Mouse (Mus musculus) heart, embryonic 14.5 days (tissue): Measurements from ENCODE around the gene Olfr218. TPM values are rescaled to one million over a fixed set of nuclear protein-coding genes. Genes with fewer than 3 reads are reported as not detected.
"Not testable (repeated sequence)": the region's sequence is repeated elsewhere in the genome, so short reads cannot be mapped to it uniquely, and the experiment has no call there.

ENCODE experiments used
- ATAC-seq: fragments of 200-750 bp; cut with Nextera tagmentation; 2 replicates; pipeline ENCODE4 v1.8.0; 2017; ENCODE audit warnings: low read depth, moderate TSS enrichment; ENCODE audit not compliant: insufficient number of reproducible peaks, insufficient read depth, low FRiP score
- H3K27ac ChIP-seq, 2 experiments: fragments of 200-500 bp in 1 of 2; fragments of 300-500 bp in 1 of 2; sonication (generic) in 1 of 2; replicated peaks in 1 of 2; 2 replicates each; pipeline ENCODE4 v1.5.1; 2012 to 2014; ENCODE audit warnings: low read depth in 2 of 2, low read length in 2 of 2, control low read depth in 1 of 2, mild to moderate bottlenecking in 1 of 2, mixed read lengths in 1 of 2; ENCODE audit not compliant: control insufficient read depth in 1 of 2, insufficient read depth in 1 of 2
- H3K27me3 ChIP-seq: fragments of 300-500 bp; sonication (generic); 2 replicates; pipeline ENCODE4 v1.6.1; 2014; ENCODE audit warnings: mild to moderate bottlenecking, low read length, control low read depth; ENCODE audit not compliant: control insufficient read depth, insufficient read depth
- H3K36me3 ChIP-seq: fragments of 300-500 bp; sonication (generic); 2 replicates; pipeline ENCODE4 v1.6.1; 2014; ENCODE audit warnings: mild to moderate bottlenecking, control low read depth, low read length, mixed read lengths; ENCODE audit not compliant: control insufficient read depth, insufficient read depth
- H3K4me1 ChIP-seq, 2 experiments: fragments of 200-500 bp in 1 of 2; fragments of 300-500 bp in 1 of 2; sonication (generic) in 1 of 2; 2 replicates each; pipeline ENCODE4 v1.6.1; 2012 to 2014; ENCODE audit warnings: low read length in 2 of 2, control low read depth in 1 of 2, mixed read lengths in 1 of 2; ENCODE audit not compliant: control insufficient read depth in 2 of 2, insufficient read depth in 2 of 2
- H3K4me2 ChIP-seq: fragments of 300-500 bp; sonication (generic); 2 replicates; pipeline ENCODE4 v1.6.1; 2014; ENCODE audit warnings: mild to moderate bottlenecking, low read length
- H3K4me3 ChIP-seq, 2 experiments: fragments of 200-500 bp in 1 of 2; fragments of 300-500 bp in 1 of 2; sonication (generic) in 1 of 2; 2 replicates each; pipeline ENCODE4 v1.5.1; 2012 to 2014; ENCODE audit warnings: low read length in 2 of 2, mild to moderate bottlenecking in 2 of 2, control low read depth in 1 of 2, low read depth in 1 of 2, moderate library complexity in 1 of 2; ENCODE audit not compliant: control insufficient read depth in 1 of 2, insufficient read depth in 1 of 2
- H3K9ac ChIP-seq: fragments of 300-500 bp; sonication (generic); 2 replicates; pipeline ENCODE4 v1.6.1; 2014; ENCODE audit warnings: mild to moderate bottlenecking, low read length
- H3K9me3 ChIP-seq: fragments of 300-500 bp; sonication (generic); 2 replicates; pipeline ENCODE4 v1.6.1; 2016; ENCODE audit warnings: low read length, control low read depth; ENCODE audit not compliant: control insufficient read depth
- WGBS: fragments of 180-500 bp; shearing (Covaris S2); extraction: QIAGEN DNeasy Blood & Tissue Kit; methylation state at CpG from one replicate; pipeline ENCODE4 v1.1.7; 2014; 5-methylcytosine and 5-hydroxymethylcytosine counted together
- polyA plus RNA-seq: library from polyadenylated mRNA; unstranded; fragments of >200 nt; fragmentation: Nextera tagmentation; extraction: Ambion mirVana; gene quantifications from 2 replicates; pipeline ENCODE4 v1.2.1, GENCODE M21; 2014

Olfr218 gene
- polyA plus RNA-seq, 1 experiment from 2014 or later: not detected

GRCm38 (mm10) chr1:173237004-173237403 is 39.4 kb downstream of the Olfr218 start:
- not testable (repeated sequence) for H3K27ac ChIP-seq, H3K4me2 ChIP-seq, H3K4me3 ChIP-seq, H3K9me3 ChIP-seq, H3K27me3 ChIP-seq, H3K9ac ChIP-seq, H3K4me1 ChIP-seq, H3K36me3 ChIP-seq, ATAC-seq
- WGBS: 64% methylated on average over 1 of the region's 1 CpGs

GRCm38 (mm10) chr1:173249888-173250287 is 52.3 kb downstream of the Olfr218 start:
- no peaks in the 10 kb centered on the region for H3K9me3 ChIP-seq
- no peaks in the 10 kb centered on the region for H3K27me3 ChIP-seq
- ATAC-seq: no peak
- H3K9ac ChIP-seq: no peak overlapping the region
- 86% methylated on average over 3 of the region's 3 CpGs for WGBS
- H3K4me2 ChIP-seq: no peak overlapping the region
- no peak overlapping the region for H3K4me3 ChIP-seq
- no peak overlapping the region for H3K27ac ChIP-seq
- H3K36me3 ChIP-seq: no peaks in the 10 kb centered on the region
- no peaks in the 10 kb centered on the region for H3K4me1 ChIP-seq

Other genes with a start within 250 kb of the Olfr218 start
- not detected in 2 replicates for gene Olfr16, start 247.4 kb upstream of the Olfr218 start, polyA plus RNA-seq
- not detected in 2 replicates for gene Olfr1408, start 60.4 kb upstream of the Olfr218 start, polyA plus RNA-seq
- gene Olfr1406, start 7.2 kb upstream of the Olfr218 start, polyA plus RNA-seq: not detected in 2 replicates
- not detected in 2 replicates for gene Olfr1404, start 14.6 kb downstream of the Olfr218 start, polyA plus RNA-seq
- gene Fcer1a, start 29.4 kb downstream of the Olfr218 start, polyA plus RNA-seq: not detected in 2 replicates
- not detected in 2 replicates for gene Olfr418, start 68.2 kb downstream of the Olfr218 start, polyA plus RNA-seq
- gene Mptx2, start 80.0 kb downstream of the Olfr218 start, polyA plus RNA-seq: not detected in 2 replicates
- 0.45 and 0.96 TPM in 2 replicates for gene Ackr1, start 135.9 kb downstream of the Olfr218 start, polyA plus RNA-seq
- gene Aim2, start 153.1 kb downstream of the Olfr218 start, polyA plus RNA-seq: 2.2 and 2.5 TPM in 2 replicates
- gene Cadm3, start 169.9 kb downstream of the Olfr218 start, polyA plus RNA-seq: 1.0 and 1.1 TPM in 2 replicates